Mouse (Mus musculus): Measurements from ENCODE around the gene Rpn1.

The Rpn1 gene

GRCm38 (mm10) chr6:88084278-88085151 is at the start of gene Rpn1:
Gene Rpn1, plus strand, starts transcription at chr6:88084482.
- DNase-seq (ENCODE audit: low spot score in 2 of 2) = peak; percentile 97 to 98

GRCm38 (mm10) chr6:88037471-88038045 is 46.7 kb upstream of the Rpn1 start:
- DNase-seq (ENCODE audit: low spot score in 2 of 2) = no peak

- DNase-seq (ENCODE audit: low spot score in 2 of 2) = no peak
These were observed 44.9 kb upstream of the Rpn1 start for GRCm38 (mm10) chr6:88039426-88039825.

GRCm38 (mm10) chr6:88041221-88041620 is 43.1 kb upstream of the Rpn1 start:
- DNase-seq (ENCODE audit: low spot score in 2 of 2) = no peak

GRCm38 (mm10) chr6:88042336-88042735 is 41.9 kb upstream of the Rpn1 start:
- DNase-seq (ENCODE audit: low spot score in 2 of 2) = no peak

- DNase-seq (ENCODE audit: low spot score in 2 of 2) = no peak
These were observed 40.1 kb upstream of the Rpn1 start for GRCm38 (mm10) chr6:88044234-88044576.

- peak; percentile 87 to 94 for DNase-seq (ENCODE audit: low spot score in 2 of 2)
These were observed 39.5 kb upstream of the Rpn1 start, which contains the start of gene Rab7 for GRCm38 (mm10) chr6:88044577-88045405. Gene Rab7, minus strand, starts transcription at chr6:88045270.

GRCm38 (mm10) chr6:88045406-88045766 is 38.9 kb upstream of the Rpn1 start:
- no peak for DNase-seq (ENCODE audit: low spot score in 2 of 2)

GRCm38 (mm10) chr6:88047853-88048252 is 36.4 kb upstream of the Rpn1 start:
- DNase-seq (ENCODE audit: low spot score in 2 of 2) = no peak

- no peak for DNase-seq (ENCODE audit: low spot score in 2 of 2)
These were observed 35.3 kb upstream of the Rpn1 start for GRCm38 (mm10) chr6:88049008-88049407.

- no peak for DNase-seq (ENCODE audit: low spot score in 2 of 2)
These were observed 33.1 kb upstream of the Rpn1 start for GRCm38 (mm10) chr6:88051206-88051605.

GRCm38 (mm10) chr6:88053228-88054080 is 30.8 kb upstream of the Rpn1 start:
- no peak for DNase-seq (ENCODE audit: low spot score in 2 of 2)

GRCm38 (mm10) chr6:88054081-88054835 is 30.0 kb upstream of the Rpn1 start:
- DNase-seq (ENCODE audit: low spot score in 2 of 2) = no peak

GRCm38 (mm10) chr6:88055663-88056062 is 28.6 kb upstream of the Rpn1 start:
- no peak for DNase-seq (ENCODE audit: low spot score in 2 of 2)

- no peak for DNase-seq (ENCODE audit: low spot score in 2 of 2)
These were observed 27.4 kb upstream of the Rpn1 start for GRCm38 (mm10) chr6:88056866-88057265.

GRCm38 (mm10) chr6:88059903-88060302 is 24.4 kb upstream of the Rpn1 start:
- DNase-seq (ENCODE audit: low spot score in 2 of 2) = no peak

GRCm38 (mm10) chr6:88060602-88061001 is 23.7 kb upstream of the Rpn1 start:
- no peak for DNase-seq (ENCODE audit: low spot score in 2 of 2)

GRCm38 (mm10) chr6:88061406-88061805 is 22.9 kb upstream of the Rpn1 start:
- no peak for DNase-seq (ENCODE audit: low spot score in 2 of 2)

GRCm38 (mm10) chr6:88062398-88062797 is 21.9 kb upstream of the Rpn1 start:
- DNase-seq (ENCODE audit: low spot score in 2 of 2) = no peak

GRCm38 (mm10) chr6:88064072-88064642 is 20.1 kb upstream of the Rpn1 start:
- no peak for DNase-seq (ENCODE audit: low spot score in 2 of 2)
